Mouse (Mus musculus): Measurements from ENCODE around the gene Ncbp1.
A peak's percentile ranks its signal among the peaks of the same experiment; 100 is the strongest.

Gene Ncbp1

DNA sequence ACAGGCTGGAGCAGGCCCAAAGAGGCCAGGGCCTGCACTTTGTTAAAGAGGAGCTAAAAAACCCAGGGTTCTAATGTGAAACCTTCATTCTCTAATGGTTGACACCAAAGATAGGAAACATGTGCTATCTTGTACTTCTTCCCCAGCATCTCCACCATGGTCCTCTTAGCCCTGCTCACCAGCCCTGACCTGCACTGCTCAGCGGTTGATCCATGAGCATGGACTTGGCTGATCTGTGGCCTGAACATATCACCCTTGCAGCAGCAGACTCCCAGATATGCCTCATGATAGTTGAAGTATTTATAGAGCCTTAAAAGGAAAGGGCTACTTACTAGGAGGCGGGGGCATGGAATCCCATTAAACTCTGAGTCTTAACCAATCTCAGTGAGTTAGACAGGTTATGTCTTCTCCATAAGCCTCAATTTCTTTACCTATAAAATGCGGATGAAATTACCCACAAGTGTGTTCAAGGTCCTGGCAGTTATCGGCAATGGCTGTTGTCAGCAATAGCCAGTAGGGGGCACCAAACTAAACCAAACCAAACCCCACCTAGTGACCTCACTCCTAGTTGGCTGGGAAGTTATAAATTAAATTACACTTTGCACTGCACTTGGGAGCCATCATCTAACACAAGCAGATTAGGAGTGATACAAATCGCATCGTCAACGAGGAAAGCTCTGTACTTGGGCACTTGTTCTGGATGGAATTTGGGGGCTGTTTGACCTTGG, 63.6 kb downstream of the Ncbp1 start:
- peak; percentile 84 for DNase-seq (ENCODE audit: low read depth, low spot score)

DNA sequence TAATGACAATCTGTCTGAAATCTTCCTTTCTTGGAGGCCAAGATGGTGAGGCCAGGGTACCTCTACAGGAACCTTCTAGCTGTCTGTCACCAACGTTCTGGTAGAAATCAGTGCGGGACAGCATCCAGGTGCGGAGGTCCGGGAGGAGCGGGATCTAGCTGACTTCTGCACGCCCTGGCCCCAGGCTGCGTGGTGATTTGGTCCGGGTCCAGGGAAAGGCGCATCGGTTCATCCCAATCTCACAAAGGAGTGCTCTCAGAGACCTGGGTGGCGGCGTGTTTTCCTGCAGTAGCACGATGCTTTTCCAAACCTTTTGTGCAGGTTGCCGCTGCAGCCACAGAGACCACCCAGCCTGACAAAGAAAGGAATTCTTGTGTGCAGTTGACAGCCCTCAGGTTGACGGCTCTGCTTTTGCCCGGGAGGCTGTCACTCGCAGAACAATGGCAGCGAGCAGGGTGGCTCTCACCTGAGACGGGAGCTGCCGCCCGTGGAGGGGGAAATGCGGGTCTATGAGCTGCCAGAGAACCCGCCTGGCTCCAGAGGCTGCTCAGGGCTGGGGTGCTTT, 64.2 kb downstream of the Ncbp1 start:
- DNase-seq (ENCODE audit: low read depth, low spot score), result no peak

DNA sequence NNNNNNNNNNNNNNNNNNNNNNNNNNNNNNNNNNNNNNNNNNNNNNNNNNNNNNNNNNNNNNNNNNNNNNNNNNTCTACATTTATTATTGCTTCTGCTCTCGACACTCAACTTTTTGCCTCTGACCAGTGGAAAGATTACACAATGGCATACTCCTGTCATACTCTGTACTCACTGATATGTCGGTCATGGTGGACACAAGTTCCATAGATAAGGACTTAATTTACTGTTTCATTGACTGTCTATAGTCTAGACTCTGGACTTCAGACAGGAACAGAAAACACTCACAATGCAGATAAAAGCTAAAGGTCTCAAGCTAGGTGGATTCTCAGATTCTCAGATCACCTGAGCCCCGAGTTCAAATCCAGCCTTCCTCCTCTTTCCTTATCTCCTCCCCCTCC, 82.7 kb downstream of the Ncbp1 start:
- DNase-seq (ENCODE audit: low read depth, low spot score), result no peak
